Mouse (Mus musculus) ES-Bruce4 (cell line): ENCODE measurements around the gene RPS10-NUDT3. TPM values are rescaled to one million over a fixed set of nuclear protein-coding genes. Genes with fewer than 3 reads are reported as not detected.
A peak's percentile ranks its signal among the peaks of the same experiment; 100 is the strongest.

Source experiments
- H3K27ac ChIP-seq: 2 replicates; pipeline ENCODE4 v1.5.1; 2012; ENCODE audit warnings: low read length, inconsistent platforms; ENCODE audit not compliant: insufficient read depth
- H3K27me3 ChIP-seq: 2 replicates; pipeline ENCODE4 v1.6.1; 2012; ENCODE audit warnings: mild to moderate bottlenecking, low read length, inconsistent platforms; ENCODE audit not compliant: control insufficient read depth, poor library complexity, insufficient read depth, severe bottlenecking
- H3K36me3 ChIP-seq: 2 replicates; pipeline ENCODE4 v1.6.1; 2012; ENCODE audit warnings: inconsistent platforms, mild to moderate bottlenecking, low read length, moderate library complexity; ENCODE audit not compliant: control insufficient read depth, poor library complexity, insufficient read depth, severe bottlenecking
- H3K4me1 ChIP-seq: one replicate; pipeline ENCODE4 v1.8.1; 2011; ENCODE audit warnings: low read length; ENCODE audit not compliant: control insufficient read depth, insufficient read depth
- H3K4me3 ChIP-seq: 2 replicates; pipeline ENCODE4 v1.5.1; 2011; ENCODE audit warnings: low read depth, mild to moderate bottlenecking, low read length
- H3K9ac ChIP-seq: 2 replicates; pipeline ENCODE4 v1.6.1; 2012; ENCODE audit warnings: low read depth, mild to moderate bottlenecking, inconsistent platforms; ENCODE audit not compliant: poor library complexity, severe bottlenecking
- H3K9me3 ChIP-seq: replicated peaks from 2 replicates; pipeline ENCODE4 v1.6.1; 2012; ENCODE audit warnings: mild to moderate bottlenecking, low read length, inconsistent platforms; ENCODE audit not compliant: control insufficient read depth, poor library complexity, insufficient read depth, severe bottlenecking
- CTCF ChIP-seq: IDR thresholded peaks from one replicate; pipeline ENCODE4 v1.8.1; 2011; ENCODE audit warnings: low read depth, low read length
- EP300 ChIP-seq: IDR thresholded peaks from 2 replicates; pipeline ENCODE4 v1.6.1; 2011; ENCODE audit warnings: low read depth, low read length; ENCODE audit not compliant: insufficient read depth
- POLR2A ChIP-seq: IDR thresholded peaks from one replicate; pipeline ENCODE4 v1.8.1; 2011; ENCODE audit warnings: low read length; ENCODE audit not compliant: insufficient read depth
- polyA plus RNA-seq: library from polyadenylated mRNA; stranded (reverse); fragments of >200 nt; gene quantifications from 2 replicates; pipeline ENCODE4 v1.2.4, GENCODE M21; 2011; ENCODE audit warnings: low read depth; ENCODE audit not compliant: missing spikeins, insufficient read depth, insufficient read length

The RPS10-NUDT3 gene
- polyA plus RNA-seq, 1 experiment, result not detected

- Histone ChIP-seq H3K9me3 (no peaks in the 10 kb centered on the region), H3K4me3 (peak overlapping the region; percentile 96), H3K27ac (peak overlapping the region; percentile 89), H3K9ac (peak overlapping the region; percentile 98), H3K4me1 (peaks cover 12% of the 10 kb centered on the region), H3K36me3 (no peaks in the 10 kb centered on the region), H3K27me3 (no peaks in the 10 kb centered on the region)
- peak; percentile 13 for TF ChIP-seq POLR2A
- no peak for TF ChIP-seq CTCF
- TF ChIP-seq EP300, result 0 out of 2 replicates have a peak, but pooled peaks have one; percentile 16
These were observed 80.7 kb downstream of the RPS10-NUDT3 start for GRCm38 (mm10) chr17:27554062-27554960.

- H3K36me3 ChIP-seq, result no peaks in the 10 kb centered on the region
- TF ChIP-seq POLR2A (no peak), CTCF (no peak), EP300 (no peak)
- no peaks in the 10 kb centered on the region for H3K27me3 ChIP-seq
- H3K4me3 ChIP-seq, result no peak overlapping the region
- no peak overlapping the region for H3K27ac ChIP-seq
- H3K9ac ChIP-seq, result peak overlapping the region; percentile 59
- peaks cover 12% of the 10 kb centered on the region for H3K4me1 ChIP-seq
- no peaks in the 10 kb centered on the region for H3K9me3 ChIP-seq
These were observed 82.5 kb downstream of the RPS10-NUDT3 start for GRCm38 (mm10) chr17:27552215-27553201.

GRCm38 (mm10) chr17:27551393-27551940 is 83.6 kb downstream of the RPS10-NUDT3 start:
- TF ChIP-seq CTCF (peak; percentile 28), EP300 (no peak)
- Histone ChIP-seq H3K9ac (peak overlapping the region; percentile 59), H3K9me3 (no peaks in the 10 kb centered on the region), H3K27me3 (no peaks in the 10 kb centered on the region), H3K27ac (peak overlapping the region; percentile 29; the same call in 1 of the 2 replicates), H3K4me3 (no peak overlapping the region; the same call in 1 of the 2 replicates), H3K4me1 (peaks cover 12% of the 10 kb centered on the region), H3K36me3 (no peaks in the 10 kb centered on the region)

GRCm38 (mm10) chr17:27549234-27549633 is 85.8 kb downstream of the RPS10-NUDT3 start:
- peaks cover 12% of the 10 kb centered on the region for H3K4me1 ChIP-seq
- TF ChIP-seq EP300 (no peak), CTCF (no peak)
- no peak overlapping the region for H3K27ac ChIP-seq
- H3K9me3 ChIP-seq, result no peaks in the 10 kb centered on the region
- H3K27me3 ChIP-seq, result no peaks in the 10 kb centered on the region
- no peak overlapping the region for H3K9ac ChIP-seq
- H3K36me3 ChIP-seq, result no peaks in the 10 kb centered on the region
- no peak overlapping the region for H3K4me3 ChIP-seq

GRCm38 (mm10) chr17:27547253-27547868 is 87.7 kb downstream of the RPS10-NUDT3 start:
- Histone ChIP-seq H3K36me3 (no peaks in the 10 kb centered on the region), H3K27me3 (no peaks in the 10 kb centered on the region), H3K9ac (no peak overlapping the region), H3K9me3 (no peaks in the 10 kb centered on the region), H3K4me1 (peaks cover 3% of the 10 kb centered on the region), H3K4me3 (no peak overlapping the region), H3K27ac (no peak overlapping the region)
- TF ChIP-seq CTCF (no peak), POLR2A (no peak), EP300 (no peak)
